ENCODE assay signal across 8 mouse cellular contexts in the genomic region with DNA sequence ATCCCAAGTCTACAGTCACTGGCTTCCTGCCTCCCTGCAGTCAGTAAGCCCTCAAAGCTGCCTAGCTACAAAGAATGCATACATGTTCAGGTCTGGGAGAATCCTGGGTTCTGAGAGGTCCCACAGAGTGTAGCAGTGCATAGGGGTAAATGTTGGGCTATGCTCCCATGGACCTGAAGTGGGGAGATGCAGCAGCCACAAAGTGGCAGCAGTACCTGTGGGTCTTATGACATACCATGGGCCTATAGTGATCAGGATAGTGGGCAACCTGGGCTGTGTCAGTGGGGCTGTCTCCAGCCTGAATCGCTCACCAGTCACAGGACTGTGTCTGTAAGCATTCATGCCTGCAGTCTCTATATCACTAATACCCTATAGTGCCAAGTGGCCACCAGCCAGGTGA. TPM values are rescaled to one million over a fixed set of nuclear protein-coding genes. Genes with fewer than 3 reads are reported as not detected.
DNase-seq lines count a peak whose midpoint lies in the region; ATAC-seq and TF ChIP-seq lines count a peak whose summit lies in the region.

A gene (plus strand): TSS at position 301 of the 400 bp plus-strand sequence.

- no peak within 1 kb of the TSS for H3K9ac ChIP-seq in neural tube, embryonic 12.5 days

- no peak for ATAC-seq in neural tube, embryonic 12.5 days (ENCODE audit: low FRiP score, low read depth)

- TF ChIP-seq CTCF in brain, embryonic 14.5 days (IDR thresholded peaks at IDR 0.05; ENCODE audit: borderline replicate concordance, extremely low read depth, insufficient read depth, insufficient read length): no peak

- WGBS in heart, embryonic 10.5 days: 93% methylated on average over 1 of the region's 1 CpGs
- 97% methylated on average over 1 of the region's 1 CpGs for WGBS in neural tube, embryonic 12.5 days

- peak within 1 kb of the TSS; percentile 82 for H3K27ac ChIP-seq in heart, embryonic 10.5 days
- no peak within 1 kb of the TSS for H3K27ac ChIP-seq in neural tube, embryonic 12.5 days

- no peak for DNase-seq in layer of hippocampus, adult 8-10 months (ENCODE audit: low spot score in 2 of 2)
- DNase-seq in layer of hippocampus, adult 11-12 months (ENCODE audit: low spot score): no peak
- no peak for DNase-seq in brain, embryonic 14.5 days (ENCODE audit: low read depth)
- DNase-seq in heart, embryonic 10.5 days (ENCODE audit: low spot score): no peak
- no peak for DNase-seq in layer of hippocampus, postnatal 36 days
- DNase-seq in right cerebral cortex, postnatal 4 days: no peak
- no peak for DNase-seq in spleen, postnatal 4 days (ENCODE audit: low spot score in 2 of 2)

- no peaks in the 10 kb centered on the region for H3K9me3 ChIP-seq in heart, embryonic 10.5 days
- H3K9me3 ChIP-seq in neural tube, embryonic 12.5 days: no peaks in the 10 kb centered on the region

- TF ChIP-seq POLR2A in brain, embryonic 14.5 days (IDR thresholded peaks at IDR 0.05; ENCODE audit: borderline replicate concordance, extremely low read depth, insufficient read depth, insufficient read length, poor library complexity, severe bottlenecking): no peak

- H3K36me3 ChIP-seq in heart, embryonic 10.5 days: no peaks in the 10 kb centered on the region
- no peaks in the 10 kb centered on the region for H3K36me3 ChIP-seq in neural tube, embryonic 12.5 days

- peaks cover 79% of the 10 kb centered on the region for H3K4me1 ChIP-seq in heart, embryonic 10.5 days
- peaks cover 11% of the 10 kb centered on the region for H3K4me1 ChIP-seq in neural tube, embryonic 12.5 days

- H3K27me3 ChIP-seq in heart, embryonic 10.5 days (ENCODE audit: insufficient read depth, poor library complexity, severe bottlenecking): peaks cover 3% of the 10 kb centered on the region; the same call in 1 of the 2 replicates
- no peaks in the 10 kb centered on the region; the same call in 1 of the 2 replicates for H3K27me3 ChIP-seq in neural tube, embryonic 12.5 days (replicated peaks)

- H3K4me3 ChIP-seq in heart, embryonic 10.5 days: no peak within 1 kb of the TSS
- H3K4me3 ChIP-seq in neural tube, embryonic 12.5 days: no peak within 1 kb of the TSS

- no peak within 1 kb of the TSS for H3K4me2 ChIP-seq in neural tube, embryonic 12.5 days (replicated peaks)

RNA-seq across cellular contexts. Expression of the gene that starts here (rescaled TPM):
- 10 to 100 TPM; 62.4 to 90.7 (median 72.7) TPM for total RNA-seq in layer of hippocampus, adult 8-10 months (2022)
- 139 and 192 TPM in 2 replicates for polyA plus RNA-seq in brain, embryonic 14.5 days (2012; rRNA removed)
- polyA plus RNA-seq in heart, embryonic 10.5 days (2016; fragmentation: Nextera tagmentation; extraction: Ambion mirVana): 164 and 186 TPM in 2 replicates
- total RNA-seq in layer of hippocampus, postnatal 36 days (2021): 10 to 100 TPM; 55.1 to 56.1 TPM
- 74.8 and 76.1 TPM in 2 replicates for polyA plus RNA-seq in neural tube, embryonic 12.5 days (2016; fragmentation: Nextera tagmentation; extraction: Ambion mirVana)
